Mouse (Mus musculus) CH12.LX (cell line): ENCODE measurements around the gene Ebf3. TPM values are rescaled to one million over a fixed set of nuclear protein-coding genes. Genes with fewer than 3 reads are reported as not detected.

Experiments
- DNase-seq: peaks from one replicate; pipeline ENCODE4 v3.0.0-alpha.2; 2013; ENCODE audit errors: extremely low read depth
- H3K27ac ChIP-seq: 2 replicates; pipeline ENCODE4 v1.5.1; 2012; ENCODE audit warnings: low read depth, mild to moderate bottlenecking, control low read depth, moderate library complexity; ENCODE audit not compliant: insufficient read depth
- H3K27me3 ChIP-seq: replicated peaks from 2 replicates; pipeline ENCODE3; 2012; ENCODE audit warnings: inconsistent platforms
- H3K36me3 ChIP-seq, 2 experiments: replicated peaks in 1 of 2; 2 replicates each; pipeline versions ENCODE3 to v1.6.1; 2012; ENCODE audit warnings: inconsistent platforms in 1 of 2, low read length in 1 of 2, mild to moderate bottlenecking in 1 of 2, mixed read lengths in 1 of 2, moderate library complexity in 1 of 2; ENCODE audit not compliant: control insufficient read depth in 1 of 2, insufficient read depth in 1 of 2
- H3K4me1 ChIP-seq, 2 experiments: 2 replicates each; pipeline ENCODE4 v1.6.1; 2012; ENCODE audit warnings: inconsistent platforms in 1 of 2, moderate library complexity in 1 of 2; ENCODE audit not compliant: insufficient read depth in 2 of 2, control insufficient read depth in 1 of 2
- H3K4me2 ChIP-seq: 2 replicates; pipeline ENCODE4 v1.6.1; 2012; ENCODE audit warnings: low read depth, mild to moderate bottlenecking, control low read depth; ENCODE audit not compliant: poor library complexity, insufficient read depth, severe bottlenecking
- H3K4me3 ChIP-seq, 3 experiments: fragments of 150-350 bp in 1 of 3; sonication (generic) in 1 of 3; replicated peaks in 1 of 3; 2 replicates each; pipeline versions ENCODE3 to v1.5.1; 2011 to 2012; ENCODE audit warnings: low read depth in 2 of 3, low read length in 2 of 3, mild to moderate bottlenecking in 2 of 3, moderate library complexity in 2 of 3, control low read depth in 1 of 3, improper control_type of control experiment in 1 of 3, inconsistent platforms in 1 of 3, mixed read lengths in 1 of 3; ENCODE audit not compliant: poor library complexity in 1 of 3
- H3K79me2 ChIP-seq: replicated peaks from 2 replicates; pipeline ENCODE4 v1.6.1; 2012; ENCODE audit warnings: mild to moderate bottlenecking, moderate library complexity; ENCODE audit not compliant: control insufficient read depth, poor library complexity, insufficient read depth, severe bottlenecking; ENCODE audit errors: extremely low read depth
- H3K9ac ChIP-seq: 2 replicates; pipeline ENCODE4 v1.6.1; 2012; ENCODE audit warnings: low read depth, mild to moderate bottlenecking, control low read depth, moderate library complexity; ENCODE audit not compliant: insufficient read depth
- H3K9me3 ChIP-seq: replicated peaks from 2 replicates; pipeline ENCODE3; 2012; ENCODE audit warnings: low read length, inconsistent platforms, mixed read lengths
- BHLHE40 ChIP-seq: IDR thresholded peaks from 2 replicates; pipeline ENCODE4 v1.6.1; 2011; ENCODE audit warnings: mild to moderate bottlenecking, low read depth, low read length, improper control_type of control experiment
- CHD1 ChIP-seq: IDR thresholded peaks from 2 replicates; pipeline ENCODE4 v1.6.1; 2012; ENCODE audit warnings: low read depth, low read length, improper control_type of control experiment, inconsistent platforms
- CTCF ChIP-seq, 2 experiments: IDR thresholded peaks in 1 of 2; conservative IDR thresholded peaks in 1 of 2; 2 replicates each; pipeline ENCODE4 v1.5.1; 2011 to 2012; ENCODE audit warnings: low read depth in 2 of 2, low read length in 2 of 2, improper control_type of control experiment in 1 of 2, inconsistent platforms in 1 of 2, mild to moderate bottlenecking in 1 of 2, moderate library complexity in 1 of 2
- EP300 ChIP-seq: IDR thresholded peaks from 2 replicates; pipeline ENCODE4 v1.6.1; 2011; ENCODE audit warnings: low read length, improper control_type of control experiment
- ETS1 ChIP-seq: conservative IDR thresholded peaks from 2 replicates; pipeline ENCODE4 v1.6.1; 2012; ENCODE audit warnings: low read depth, mild to moderate bottlenecking, inconsistent platforms, low read length, improper control_type of control experiment, moderate library complexity
- GABPA ChIP-seq: IDR thresholded peaks from 2 replicates; pipeline ENCODE4 v1.6.1; 2012; ENCODE audit warnings: low read depth, low read length, improper control_type of control experiment, inconsistent platforms; ENCODE audit not compliant: insufficient replicate concordance
- JUND ChIP-seq: conservative IDR thresholded peaks from 2 replicates; pipeline ENCODE4 v1.6.1; 2011; ENCODE audit warnings: low read depth, low read length, improper control_type of control experiment
- KAT2A ChIP-seq: IDR thresholded peaks from 2 replicates; pipeline ENCODE4 v1.6.1; 2012; ENCODE audit warnings: low read length, improper control_type of control experiment, inconsistent platforms; ENCODE audit not compliant: insufficient replicate concordance
- MAFK ChIP-seq: IDR thresholded peaks from 2 replicates; pipeline ENCODE4 v1.6.1; 2011; ENCODE audit warnings: low read length, improper control_type of control experiment; ENCODE audit not compliant: insufficient replicate concordance
- MAZ ChIP-seq: IDR thresholded peaks from 2 replicates; pipeline ENCODE4 v1.6.1; 2012; ENCODE audit warnings: low read depth, mild to moderate bottlenecking, inconsistent platforms, low read length, improper control_type of control experiment, moderate library complexity
- MYC ChIP-seq: IDR thresholded peaks from 2 replicates; pipeline ENCODE4 v1.6.1; 2011; ENCODE audit warnings: low read depth, mild to moderate bottlenecking, improper control_type of control experiment, low read length
- NRF1 ChIP-seq: IDR thresholded peaks from 2 replicates; pipeline ENCODE4 v1.6.1; 2014; ENCODE audit warnings: low read depth, mild to moderate bottlenecking, inconsistent platforms, low read length, improper control_type of control experiment, moderate library complexity
- POLR2A ChIP-seq: IDR thresholded peaks from 2 replicates; pipeline ENCODE4 v1.6.1; 2011; ENCODE audit warnings: low read depth, mild to moderate bottlenecking, improper control_type of control experiment, low read length
- SMC3 ChIP-seq: IDR thresholded peaks from 2 replicates; pipeline ENCODE4 v1.6.1; 2011; ENCODE audit warnings: low read depth, low read length, improper control_type of control experiment
- TBP ChIP-seq: conservative IDR thresholded peaks from 2 replicates; pipeline ENCODE4 v1.6.1; 2011; ENCODE audit warnings: low read depth, low read length, improper control_type of control experiment
- USF1 ChIP-seq: IDR thresholded peaks from 2 replicates; pipeline ENCODE4 v1.6.1; 2014; ENCODE audit warnings: low read depth, mild to moderate bottlenecking, inconsistent platforms, low read length, improper control_type of control experiment
- USF2 ChIP-seq: conservative IDR thresholded peaks from 2 replicates; pipeline ENCODE4 v1.6.1; 2011; ENCODE audit warnings: low read depth, low read length, improper control_type of control experiment
- ZC3H11A ChIP-seq: IDR thresholded peaks from 2 replicates; pipeline ENCODE4 v1.6.1; 2012; ENCODE audit warnings: low read depth, mild to moderate bottlenecking, inconsistent platforms, low read length, improper control_type of control experiment
- ZNF384 ChIP-seq: IDR thresholded peaks from 2 replicates; pipeline ENCODE4 v1.6.1; 2012; ENCODE audit warnings: low read depth, low read length, improper control_type of control experiment, inconsistent platforms
- dilution Hi-C: fragments of 300-500 bp; cut with MboI; formaldehyde crosslinking; loops from 2 replicates; pipeline ENCODE4 v1.14.3; 2020; ENCODE audit warnings: low sequenced_read_pairs; ENCODE audit not compliant: extremely low pct_unique_long_range_greater_than_20kb, extremely low pct_ligation_motif_present
- in situ Hi-C: fragments of 300-500 bp; cut with MboI; formaldehyde crosslinking; loops from 3 replicates; pipeline ENCODE4 v1.14.3; 2019; ENCODE audit warnings: low sequenced_read_pairs, low pct_ligation_motif_present, low pct_unique_long_range_greater_than_20kb, mixed read lengths
- polyA plus RNA-seq: library from polyadenylated mRNA; unstranded; fragments of >175 nt; gene quantifications from 2 replicates; pipeline ENCODE4 v1.2.1, GENCODE M21; 2012; ENCODE audit warnings: low read depth; ENCODE audit not compliant: insufficient read length
- total RNA-seq, 2 experiments: library from RNA; depleted of rRNA; stranded (reverse); fragments of 300-350 nt in 1 of 2; fragments of >200 nt in 1 of 2; gene quantifications; 2 replicates each; pipeline ENCODE4 v1.2.3; 2012 to 2014

Gene Ebf3
- total and polyA plus RNA-seq, 3 experiments, result 0.10 to 0.89 TPM; not detected in 1

GRCm38 (mm10) chr7:137267441-137267840, 46.8 kb downstream of the Ebf3 start:
- H3K27ac ChIP-seq, result no peak overlapping the region
- H3K4me3 ChIP-seq, result no peak overlapping the region
- peaks cover 7 to 18% of the 10 kb centered on the region in 2 experiments for H3K4me1 ChIP-seq
- peaks cover 5% of the 10 kb centered on the region for H3K27me3 ChIP-seq
- no peaks in the 10 kb centered on the region for H3K79me2 ChIP-seq
- no peak for TF ChIP-seq CHD1
- no peak for TF ChIP-seq NRF1
- TF ChIP-seq USF2, result no peak
- no peak for TF ChIP-seq MAFK
- TF ChIP-seq GABPA, result no peak
- no peak for TF ChIP-seq POLR2A
- TF ChIP-seq ZNF384, result no peak
- TF ChIP-seq EP300, result no peak
- no peak for TF ChIP-seq CTCF (conservative IDR thresholded peaks at IDR 0.05 in 1 of 2, IDR thresholded peaks at IDR 0.05 in 1 of 2; ENCODE audit: low read depth in 2 of 2, low read length in 2 of 2)
- no peak for TF ChIP-seq ZC3H11A
- no peak for TF ChIP-seq MAZ
- no peak for TF ChIP-seq BHLHE40
- no peak for TF ChIP-seq SMC3
- TF ChIP-seq ETS1, result no peak
- no peak for TF ChIP-seq TBP
- TF ChIP-seq USF1, result no peak
- in situ Hi-C loops, result no loop called here
- DNase-seq, result no peak
- H3K36me3 ChIP-seq, result no peaks in the 10 kb centered on the region
- dilution Hi-C loops, result no loop called here
- no peaks in the 10 kb centered on the region for H3K9me3 ChIP-seq
- H3K9ac ChIP-seq, result no peak overlapping the region
- no peak overlapping the region for H3K4me2 ChIP-seq

- peaks cover 7 to 18% of the 10 kb centered on the region in 2 experiments for H3K4me1 ChIP-seq
- no peaks in the 10 kb centered on the region for H3K36me3 ChIP-seq
- H3K27ac ChIP-seq, result no peak overlapping the region
- DNase-seq, result no peak
- TF ChIP-seq JUND (no peak), ETS1 (no peak), USF1 (no peak), KAT2A (no peak), MAFK (no peak), MYC (no peak)
- TF ChIP-seq, all 38 proteins: peak for 0
- Histone ChIP-seq H3K9me3 (no peaks in the 10 kb centered on the region), H3K4me2 (no peak overlapping the region), H3K79me2 (no peaks in the 10 kb centered on the region), H3K4me3 (no peak overlapping the region), H3K27me3 (peaks cover 2% of the 10 kb centered on the region), H3K9ac (no peak overlapping the region)
- dilution Hi-C loops, result no loop called here
- in situ Hi-C loops, result no loop called here
Observed at GRCm38 (mm10) chr7:137266575-137266974, 47.7 kb downstream of the Ebf3 start.
